In genomic region chr13:30003169-30003568, GRCm38 (mm10) we compare ENCODE assay signal across 9 mouse cellular contexts. TPM values are rescaled to one million over a fixed set of nuclear protein-coding genes. Genes with fewer than 3 reads are reported as not detected.
DNase-seq lines count a peak whose midpoint lies in the region.
"Had no signal": no experiment of that assay in that cellular context is flagged by ENCODE, and none has a peak within 500 bp of the region (broad histone marks: within the 10 kb centered on the region; RNA-seq: fewer than 3 reads in every experiment).

No protein-coding gene starts in this region.

- DNase-seq in left cerebral cortex, postnatal 4 days = peak; percentile 82
- no peak for DNase-seq in left cerebral cortex, adult 11 months (ENCODE audit: low spot score)
- DNase-seq in NIH3T3 (ENCODE audit: low read depth) = peak; percentile 14
- peak; percentile 86 to 93 for DNase-seq in cerebellum, postnatal 10 days
- DNase-seq in natural killer cell, adult 2 months (ENCODE audit: low spot score in 2 of 2) = peak; percentile 41 to 74
- no peak for DNase-seq in adrenal gland, adult 2 months
- no peak for DNase-seq in kidney, adult 9 months
- DNase-seq in layer of hippocampus, postnatal 14 days (ENCODE audit: low spot score in 2 of 2) = no peak
- DNase-seq: adrenal gland, postnatal 10 days had no signal

- intact Hi-C loops in left cerebral cortex, postnatal 4 days (cut with DNase I) = no loop called here

RNA-seq across cellular contexts. Expression of gene E2f3, which starts 17.3 kb away (rescaled TPM):
- 10 to 100 TPM; 16.4 to 17.8 TPM for total RNA-seq in left cerebral cortex, postnatal 4 days (2021)
- total RNA-seq in adrenal gland, adult 2 months (2021) = 10 to 100 TPM in 1 of 2 experiments, 1 to 10 TPM in 1; 8.4 to 11.6 TPM
- 2.3 and 2.4 TPM in 2 replicates for polyA plus RNA-seq in adrenal gland, adult 2 months (2012; rRNA removed)
- total RNA-seq in layer of hippocampus, postnatal 14 days (2021) = 10 to 100 TPM; 26.7 to 27.4 TPM

Comparison
In these comparisons a context has a peak if more than half of its experiments do, and no peak if none do; other contexts are left out.
1. DNase-seq: peak in left cerebral cortex, postnatal 4 days (single experiment), NIH3T3 (single experiment), cerebellum, postnatal 10 days (2 of 2) and natural killer cell, adult 2 months (2 of 2); none in left cerebral cortex, adult 11 months (single experiment), adrenal gland, adult 2 months (single experiment), kidney, adult 9 months (single experiment) and layer of hippocampus, postnatal 14 days (0 of 2).